Mouse (Mus musculus) forebrain, embryonic 14.5 days (tissue): ENCODE results near the gene Olfr1391. TPM values are rescaled to one million over a fixed set of nuclear protein-coding genes. Genes with fewer than 3 reads are reported as not detected.
"Not testable (repeated sequence)": the region's sequence is repeated elsewhere in the genome, so short reads cannot be mapped to it uniquely, and the experiment has no call there.

ENCODE experiments used
- ATAC-seq: fragments of 200-750 bp; cut with Nextera tagmentation; 2 replicates; pipeline ENCODE4 v1.8.0; 2017; ENCODE audit warnings: mild to moderate bottlenecking, moderate library complexity
- DNase-seq: peaks from one replicate; pipeline ENCODE4 v3.0.0-alpha.2; 2015; ENCODE audit warnings: low spot score
- H3K27ac ChIP-seq: fragments of 300-500 bp; sonication (generic); 2 replicates; pipeline ENCODE4 v1.5.1; 2014; ENCODE audit warnings: low read depth, mild to moderate bottlenecking, control low read depth, low read length, moderate library complexity
- H3K27me3 ChIP-seq: fragments of 300-500 bp; sonication (generic); replicated peaks from 2 replicates; pipeline ENCODE4 v1.6.1; 2014; ENCODE audit warnings: low read length, control low read depth, mixed read lengths; ENCODE audit not compliant: control insufficient read depth, insufficient read depth
- H3K36me3 ChIP-seq: fragments of 300-500 bp; sonication (generic); 2 replicates; pipeline ENCODE4 v1.6.1; 2014; ENCODE audit warnings: low read length, control low read depth; ENCODE audit not compliant: control insufficient read depth, insufficient read depth
- H3K4me1 ChIP-seq: fragments of 300-500 bp; sonication (generic); 2 replicates; pipeline ENCODE4 v1.6.1; 2014; ENCODE audit warnings: antibody characterized with exemption, low read length, control low read depth; ENCODE audit not compliant: control insufficient read depth, insufficient read depth
- H3K4me2 ChIP-seq: fragments of 300-500 bp; sonication (generic); 2 replicates; pipeline ENCODE4 v1.6.1; 2014; ENCODE audit warnings: mild to moderate bottlenecking, control low read depth, low read length
- H3K4me3 ChIP-seq: fragments of 300-500 bp; sonication (generic); 2 replicates; pipeline ENCODE4 v1.5.1; 2014; ENCODE audit warnings: low read depth, low read length, control low read depth
- H3K9ac ChIP-seq: fragments of 300-500 bp; sonication (generic); 2 replicates; pipeline ENCODE4 v1.6.1; 2014; ENCODE audit warnings: mild to moderate bottlenecking, low read length, control low read depth, moderate library complexity
- H3K9me3 ChIP-seq: fragments of 300-500 bp; sonication (generic); replicated peaks from 2 replicates; pipeline ENCODE4 v1.6.1; 2016; ENCODE audit warnings: low read length, control low read depth, mixed read lengths; ENCODE audit not compliant: control insufficient read depth
- WGBS: fragments of 180-500 bp; shearing (Covaris S2); extraction: QIAGEN DNeasy Blood & Tissue Kit; methylation state at CpG from one replicate; pipeline ENCODE4 v1.1.7; 2014; 5-methylcytosine and 5-hydroxymethylcytosine counted together
- polyA plus RNA-seq: library from polyadenylated mRNA; unstranded; fragments of >200 nt; fragmentation: Nextera tagmentation; extraction: Ambion mirVana; gene quantifications from 2 replicates; pipeline ENCODE4 v1.2.1, GENCODE M21; 2014

Gene Olfr1391
- not detected in 2 replicates for polyA plus RNA-seq

DNA sequence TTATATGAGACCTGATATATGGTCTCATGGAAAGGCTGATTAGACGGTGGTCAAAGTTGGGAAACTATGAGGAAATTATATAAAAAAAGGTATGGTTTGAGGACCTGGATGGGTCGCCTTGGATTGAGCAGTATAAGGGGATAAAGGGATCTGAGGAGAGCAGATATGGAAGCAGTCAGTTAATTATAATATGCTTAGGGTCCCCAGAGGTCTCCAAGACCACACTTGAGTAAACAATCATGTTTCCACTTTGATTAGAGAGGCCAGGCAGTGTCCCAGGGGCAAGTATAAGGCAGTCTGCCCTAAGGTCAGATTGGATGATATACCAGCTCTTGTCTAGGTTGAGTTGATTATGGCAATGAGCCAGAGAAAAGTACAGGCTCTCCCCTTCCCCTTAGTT lies at the start of gene Olfr1391:
Gene Olfr1391 (plus strand): TSS at position 301 of the 400 bp plus-strand sequence.
- ATAC-seq: no peak
- no peaks in the 10 kb centered on the region for H3K4me1 ChIP-seq

DNA sequence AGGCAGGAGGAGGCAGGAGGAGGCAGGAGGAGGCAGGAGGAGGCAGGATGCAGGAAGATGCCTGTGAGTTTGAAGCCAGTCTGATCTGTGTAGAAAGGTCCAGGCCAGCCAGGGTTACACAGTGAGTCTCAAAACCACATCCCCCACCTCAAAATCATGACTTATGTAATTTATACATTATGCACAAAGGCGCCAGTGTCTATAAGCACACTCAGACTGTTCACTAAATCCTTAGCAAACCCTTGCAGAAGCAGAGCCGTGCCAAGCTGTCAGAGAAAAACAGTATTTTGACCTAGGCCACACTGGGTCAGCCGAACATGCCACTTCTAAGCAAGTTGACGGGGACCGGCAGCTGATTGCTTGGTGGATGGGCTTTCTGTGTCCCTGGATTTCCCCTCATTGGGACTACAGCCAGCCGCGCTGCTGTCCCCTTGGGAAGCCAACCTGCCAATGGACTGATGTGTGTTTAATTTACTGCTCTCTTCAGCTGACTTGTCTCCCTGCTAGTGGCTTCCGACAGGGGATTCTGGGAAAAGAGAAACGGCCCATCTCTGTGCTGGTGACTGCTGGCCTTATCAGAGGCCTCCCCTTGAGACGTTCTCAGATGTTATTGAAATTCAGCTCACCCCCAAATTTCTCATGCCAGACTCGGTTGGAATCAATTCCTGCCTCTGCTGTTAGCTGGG lies 48.6 kb upstream of the Olfr1391 start:
- no peak for DNase-seq

More for the DNA sequence above, at the start of gene Olfr1391:
- no peak for DNase-seq
- Histone ChIP-seq H3K27ac (no peak within 1 kb of the TSS), H3K27me3 (no peaks in the 10 kb centered on the region), H3K36me3 (no peaks in the 10 kb centered on the region), H3K4me2 (no peak within 1 kb of the TSS), H3K9ac (no peak within 1 kb of the TSS), H3K4me3 (no peak within 1 kb of the TSS), H3K9me3 (no peaks in the 10 kb centered on the region)
- 90% methylated on average over 2 of the region's 2 CpGs for WGBS

DNA sequence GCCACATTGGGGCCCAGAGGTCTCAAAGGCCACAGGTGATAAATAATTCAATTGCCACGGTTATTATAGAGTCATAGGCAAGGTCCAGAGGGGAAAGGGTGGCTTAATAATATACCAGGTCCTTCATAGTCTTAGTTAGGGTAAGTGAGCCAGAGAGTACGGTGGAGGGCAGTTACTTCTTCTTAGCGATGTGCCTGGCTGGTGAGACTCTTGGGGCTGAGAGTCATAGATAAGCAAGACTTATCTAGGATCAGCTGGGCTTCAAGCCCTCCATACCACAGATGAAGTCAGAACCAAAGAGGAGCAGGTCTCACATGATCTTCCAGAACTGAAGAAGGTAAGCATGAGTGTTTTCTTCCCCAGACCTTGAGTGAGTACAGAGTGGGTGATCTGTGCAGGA lies 44.3 kb upstream of the Olfr1391 start, which contains the start of gene Olfr1393:
Gene Olfr1393 (plus strand): TSS at position 83 of the 400 bp plus-strand sequence.
- 87% methylated on average over 3 of the region's 3 CpGs for WGBS
- no peaks in the 10 kb centered on the region for H3K27me3 ChIP-seq

More for the DNA sequence above, 48.6 kb upstream of the Olfr1391 start:
- no peak for ATAC-seq
- H3K9ac ChIP-seq: no peak overlapping the region
- H3K27me3 ChIP-seq: no peaks in the 10 kb centered on the region
- H3K9me3 ChIP-seq: no peaks in the 10 kb centered on the region
- H3K36me3 ChIP-seq: no peaks in the 10 kb centered on the region
- WGBS: 80% methylated on average over 11 of the region's 11 CpGs
- no peaks in the 10 kb centered on the region for H3K4me1 ChIP-seq
- H3K4me3 ChIP-seq: no peak overlapping the region
- no peak overlapping the region for H3K27ac ChIP-seq
- H3K4me2 ChIP-seq: no peak overlapping the region

DNA sequence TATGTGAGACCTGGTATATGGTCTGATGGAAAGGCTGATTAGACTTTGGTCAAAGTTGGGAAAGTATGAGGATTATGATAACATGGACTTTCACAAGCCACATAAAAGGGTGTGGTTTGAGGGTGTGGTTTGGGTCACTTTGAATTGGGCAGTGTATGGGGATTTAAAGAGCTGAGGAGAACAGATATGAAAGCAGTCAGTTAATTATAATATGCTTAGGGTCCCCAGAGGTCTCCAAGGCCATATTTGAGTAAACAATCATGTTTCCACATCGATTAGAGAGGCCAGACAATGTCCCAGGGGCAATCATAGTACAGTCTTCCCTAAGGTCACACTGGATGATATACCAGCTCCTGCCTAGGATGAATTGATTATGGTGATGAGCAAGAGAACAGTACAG lies 37.6 kb upstream of the Olfr1391 start, which contains the start of gene Olfr1392:
Gene Olfr1392 (plus strand): TSS at position 301 of the 400 bp plus-strand sequence.
- ATAC-seq, H3K4me1 ChIP-seq, H3K9ac ChIP-seq, H3K27me3 ChIP-seq, DNase-seq, H3K4me2 ChIP-seq, H3K27ac ChIP-seq, H3K4me3 ChIP-seq, H3K36me3 ChIP-seq, H3K9me3 ChIP-seq: not testable (repeated sequence)
- WGBS: 50% methylated on average over 1 of the region's 1 CpGs

More for the DNA sequence above, 44.3 kb upstream of the Olfr1391 start, which contains the start of gene Olfr1393:
- no peak within 1 kb of the TSS for H3K4me3 ChIP-seq
- no peak for DNase-seq
- no peak within 1 kb of the TSS for H3K27ac ChIP-seq
- no peaks in the 10 kb centered on the region for H3K9me3 ChIP-seq
- no peaks in the 10 kb centered on the region for H3K36me3 ChIP-seq
- H3K9ac ChIP-seq: no peak within 1 kb of the TSS
- ATAC-seq: no peak
- no peaks in the 10 kb centered on the region for H3K4me1 ChIP-seq
- H3K4me2 ChIP-seq: no peak within 1 kb of the TSS

DNA sequence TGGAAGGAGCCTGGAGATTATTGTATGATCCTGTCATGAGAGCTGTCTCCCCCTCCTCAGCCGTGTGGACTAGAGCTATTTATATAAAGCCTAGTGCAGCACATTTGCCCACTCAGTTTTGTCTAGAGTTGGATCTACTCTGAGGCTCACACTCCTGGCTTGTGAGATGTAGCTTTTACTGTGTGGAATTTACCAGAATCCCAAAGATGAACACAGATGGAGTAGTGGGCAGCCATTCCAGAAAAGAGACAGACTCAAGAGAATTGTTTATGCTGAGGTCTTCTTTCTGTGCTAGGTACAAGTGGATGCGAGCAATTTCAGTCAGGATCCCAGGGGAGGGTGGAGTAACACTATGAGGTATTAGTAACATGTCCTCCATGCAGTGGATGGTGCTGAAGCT lies 35.3 kb upstream of the Olfr1391 start:
- no peak overlapping the region for H3K4me2 ChIP-seq
- DNase-seq (no peak), ATAC-seq (no peak)
- no peak overlapping the region for H3K9ac ChIP-seq
- WGBS: 89% methylated on average over 2 of the region's 2 CpGs
- H3K4me3 ChIP-seq: no peak overlapping the region
- H3K27me3 ChIP-seq: no peaks in the 10 kb centered on the region
- H3K9me3 ChIP-seq: no peaks in the 10 kb centered on the region
- H3K4me1 ChIP-seq: no peaks in the 10 kb centered on the region
- H3K36me3 ChIP-seq: no peaks in the 10 kb centered on the region
- H3K27ac ChIP-seq: no peak overlapping the region

DNA sequence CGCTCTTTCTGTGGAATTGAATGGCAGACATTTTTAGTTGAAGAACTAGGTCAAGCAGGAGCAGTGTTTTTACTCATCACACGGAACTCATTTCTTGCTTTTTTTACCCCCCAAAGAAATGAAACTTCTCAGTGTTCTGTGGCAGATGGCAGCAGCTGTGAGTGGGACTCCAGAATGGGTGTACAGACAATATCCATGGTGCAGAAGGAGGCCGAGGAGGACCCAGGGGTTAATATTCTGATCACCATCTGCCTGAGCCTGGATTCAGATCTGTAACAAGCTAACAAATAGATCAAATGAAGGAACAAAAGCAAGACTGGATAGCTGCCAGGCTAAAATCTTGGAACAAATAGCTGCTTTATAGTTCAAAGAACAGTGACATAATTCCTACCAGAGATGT lies 29.8 kb upstream of the Olfr1391 start:
- peak; percentile 44; the same call in 1 of the 2 replicates for ATAC-seq
- Histone ChIP-seq H3K36me3 (no peaks in the 10 kb centered on the region), H3K4me3 (no peak overlapping the region), H3K4me1 (no peaks in the 10 kb centered on the region), H3K27ac (no peak overlapping the region), H3K9me3 (no peaks in the 10 kb centered on the region), H3K4me2 (no peak overlapping the region), H3K27me3 (no peaks in the 10 kb centered on the region), H3K9ac (no peak overlapping the region)
- peak; percentile 27 for DNase-seq
- 30% methylated on average over 3 of the region's 3 CpGs for WGBS

DNA sequence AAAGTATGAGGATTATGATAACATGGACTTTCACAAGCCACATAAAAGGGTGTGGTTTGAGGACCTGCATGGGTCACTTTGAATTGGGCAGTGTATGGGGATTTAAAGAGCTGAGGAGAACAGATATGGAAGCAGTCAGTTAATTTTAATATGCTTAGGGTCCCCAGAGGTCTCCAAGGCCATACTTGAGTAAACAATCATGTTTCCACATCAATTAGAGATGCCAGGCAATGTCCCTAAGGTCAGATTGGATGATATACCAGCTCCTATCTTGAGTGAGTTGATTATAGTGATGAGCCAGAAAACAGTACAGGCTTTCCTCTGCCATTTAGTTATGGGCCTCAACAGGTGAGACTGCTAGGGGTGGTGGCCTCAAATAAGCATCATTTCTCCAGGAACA lies 18.1 kb upstream of the Olfr1391 start, which contains the start of gene Olfr10:
Gene Olfr10 (plus strand): TSS at position 301 of the 400 bp plus-strand sequence.
- ATAC-seq (no peak), DNase-seq (no peak)
- Histone ChIP-seq H3K27me3 (no peaks in the 10 kb centered on the region), H3K9ac (no peak within 1 kb of the TSS), H3K4me2 (no peak within 1 kb of the TSS), H3K36me3 (no peaks in the 10 kb centered on the region), H3K4me3 (no peak within 1 kb of the TSS), H3K9me3 (no peaks in the 10 kb centered on the region), H3K4me1 (no peaks in the 10 kb centered on the region), H3K27ac (no peak within 1 kb of the TSS)

DNA sequence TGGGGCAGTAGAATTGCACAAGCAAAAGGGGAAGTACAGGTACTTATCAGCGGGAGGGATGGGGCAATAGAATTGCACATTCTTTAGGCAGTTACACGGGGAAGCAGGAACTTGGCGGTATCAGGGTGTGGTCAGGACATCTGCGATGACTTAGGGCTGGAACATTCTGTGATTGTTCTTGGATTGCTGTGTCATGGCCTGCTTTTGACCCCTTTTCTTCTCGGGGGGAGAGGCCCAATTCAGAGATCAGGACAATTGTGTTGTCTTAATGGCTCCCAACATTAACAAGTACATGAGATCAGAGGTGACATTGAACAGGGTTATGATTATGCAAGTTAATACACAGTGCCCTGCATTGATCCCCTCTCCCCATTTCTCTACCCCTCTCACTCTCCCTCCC lies 14.0 kb upstream of the Olfr1391 start:
- H3K27me3 ChIP-seq, ATAC-seq, H3K4me1 ChIP-seq, H3K9ac ChIP-seq, H3K9me3 ChIP-seq, H3K27ac ChIP-seq, H3K36me3 ChIP-seq, DNase-seq, H3K4me3 ChIP-seq, H3K4me2 ChIP-seq: not testable (repeated sequence)
- 87% methylated on average over 5 of the region's 5 CpGs for WGBS

DNA sequence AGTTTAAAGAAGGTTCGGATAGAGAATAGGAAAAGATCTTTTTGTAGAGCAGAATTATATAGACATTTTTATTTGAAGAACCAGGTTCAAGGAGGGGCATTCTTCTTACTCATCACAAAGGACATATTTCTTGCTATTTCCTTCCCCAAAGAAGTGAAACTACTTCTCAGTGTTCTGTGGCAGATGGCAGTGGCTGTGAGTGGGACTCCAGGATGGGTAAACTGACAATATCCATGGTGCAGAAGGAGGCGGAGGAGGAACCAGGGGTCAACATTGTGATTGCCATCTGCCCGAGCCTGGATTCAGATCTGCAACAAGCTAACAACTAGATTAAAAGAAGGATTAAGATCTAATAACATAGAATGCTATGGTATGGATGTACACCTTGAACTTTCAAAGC lies 4.2 kb downstream of the Olfr1391 start:
- no peak overlapping the region for H3K9ac ChIP-seq
- DNase-seq: no peak
- H3K4me2 ChIP-seq: no peak overlapping the region
- H3K27ac ChIP-seq: no peak overlapping the region
- no peaks in the 10 kb centered on the region for H3K4me1 ChIP-seq
- H3K36me3 ChIP-seq: no peaks in the 10 kb centered on the region
- H3K27me3 ChIP-seq: no peaks in the 10 kb centered on the region
- H3K4me3 ChIP-seq: no peak overlapping the region
- no peak for ATAC-seq
- 89% methylated on average over 3 of the region's 3 CpGs for WGBS
- no peaks in the 10 kb centered on the region for H3K9me3 ChIP-seq
